In genomic region chr9:34484665-34485064, GRCm38 (mm10) we compare ENCODE assay signal across 17 mouse cellular contexts.
"Had no signal": no experiment of that assay in that cellular context is flagged by ENCODE, and none has a peak within 500 bp of the region (broad histone marks: within the 10 kb centered on the region; RNA-seq: fewer than 3 reads in every experiment).

No protein-coding gene starts in this region.

- H3K4me2 ChIP-seq: liver, embryonic 11.5 days had no signal

- H3K36me3 ChIP-seq: lung, embryonic 15.5 days; stomach, embryonic 15.5 days had no signal

- H3K9ac ChIP-seq: liver, embryonic 14.5 days; liver, postnatal 0 days; lung, embryonic 15.5 days; stomach, embryonic 15.5 days had no signal

- H3K4me3 ChIP-seq: megakaryocyte, embryonic 14.5 days; stomach, embryonic 15.5 days had no signal

- ATAC-seq: liver, postnatal 0 days had no signal

- H3K27ac ChIP-seq: kidney, postnatal 0 days; liver, embryonic 14.5 days; lung, embryonic 15.5 days; stomach, embryonic 15.5 days had no signal

- H3K9me3 ChIP-seq: lung, embryonic 15.5 days; megakaryocyte, embryonic 14.5 days; stomach, embryonic 15.5 days had no signal

- DNase-seq: kidney, adult 2 months; kidney, postnatal 25 days; layer of hippocampus, adult 9-11 months; liver, postnatal 0 days; lung, postnatal 10 days; lung, postnatal 36 days; midbrain, embryonic 14.5 days; right cerebral cortex, adult 18-20 months; right cerebral cortex, postnatal 14 days; right cerebral cortex, postnatal 4 days; thymus, postnatal 25 days had no signal
